Mouse (Mus musculus) hindbrain, embryonic 13.5 days (tissue): Measurements from ENCODE around the gene Dnah14. TPM values are rescaled to one million over a fixed set of nuclear protein-coding genes. Genes with fewer than 3 reads are reported as not detected.

ENCODE experiments used
- ATAC-seq: fragments of 200-750 bp; cut with Nextera tagmentation; 2 replicates; pipeline ENCODE4 v1.8.0; 2017; ENCODE audit warnings: moderate TSS enrichment; ENCODE audit not compliant: low FRiP score
- H3K27ac ChIP-seq: fragments of 300-500 bp; sonication (generic); 2 replicates; pipeline ENCODE4 v1.5.1; 2015; ENCODE audit warnings: inconsistent platforms, mild to moderate bottlenecking, moderate library complexity
- H3K27me3 ChIP-seq: fragments of 300-500 bp; sonication (generic); 2 replicates; pipeline ENCODE4 v1.6.1; 2015; ENCODE audit warnings: mild to moderate bottlenecking, inconsistent platforms
- H3K36me3 ChIP-seq: fragments of 300-500 bp; sonication (generic); 2 replicates; pipeline ENCODE4 v1.6.1; 2015; ENCODE audit warnings: mild to moderate bottlenecking, inconsistent platforms
- H3K4me1 ChIP-seq: fragments of 300-500 bp; sonication (generic); replicated peaks from 2 replicates; pipeline ENCODE4 v1.6.1; 2015; ENCODE audit warnings: inconsistent platforms
- H3K4me2 ChIP-seq: fragments of 300-500 bp; sonication (generic); 2 replicates; pipeline ENCODE4 v1.6.1; 2015; ENCODE audit warnings: inconsistent platforms, mild to moderate bottlenecking, moderate library complexity
- H3K4me3 ChIP-seq: fragments of 300-500 bp; sonication (generic); 2 replicates; pipeline ENCODE4 v1.5.1; 2015; ENCODE audit warnings: mild to moderate bottlenecking, inconsistent platforms
- H3K9ac ChIP-seq: fragments of 300-500 bp; sonication (generic); 2 replicates; pipeline ENCODE4 v1.6.1; 2015; ENCODE audit warnings: mild to moderate bottlenecking, inconsistent platforms
- H3K9me3 ChIP-seq: fragments of 300-500 bp; sonication (generic); 2 replicates; pipeline ENCODE4 v1.6.1; 2016; ENCODE audit warnings: inconsistent platforms
- WGBS: fragments of 180-500 bp; shearing (Covaris S2); methylation state at CpG from one replicate; pipeline ENCODE4 v1.1.7; 2015; 5-methylcytosine and 5-hydroxymethylcytosine counted together
- polyA plus RNA-seq: library from polyadenylated mRNA; unstranded; fragments of >200 nt; fragmentation: Nextera tagmentation; extraction: Ambion mirVana; gene quantifications from 2 replicates; pipeline ENCODE4 v1.2.1, GENCODE M21; 2015

Gene Dnah14
- polyA plus RNA-seq, 1 experiment from 2014 or later: 0.65 TPM

- Histone ChIP-seq H3K4me2 (no peak overlapping the region), H3K4me1 (no peaks in the 10 kb centered on the region), H3K4me3 (no peak overlapping the region), H3K27me3 (no peaks in the 10 kb centered on the region), H3K9ac (no peak overlapping the region), H3K36me3 (no peaks in the 10 kb centered on the region), H3K27ac (no peak overlapping the region), H3K9me3 (no peaks in the 10 kb centered on the region)
- 61% methylated on average over 6 of the region's 6 CpGs for WGBS
- ATAC-seq: no peak
These were observed 46.9 kb downstream of the Dnah14 start for GRCm38 (mm10) chr1:181623149-181623680.

- no peak for ATAC-seq
- no peaks in the 10 kb centered on the region for H3K36me3 ChIP-seq
- no peak overlapping the region for H3K4me2 ChIP-seq
- no peaks in the 10 kb centered on the region for H3K27me3 ChIP-seq
- H3K4me3 ChIP-seq: no peak overlapping the region
- no peak overlapping the region for H3K9ac ChIP-seq
- no peak overlapping the region for H3K27ac ChIP-seq
- H3K9me3 ChIP-seq: no peaks in the 10 kb centered on the region
- 92% methylated on average over 8 of the region's 8 CpGs for WGBS
- H3K4me1 ChIP-seq: no peaks in the 10 kb centered on the region
These were observed 48.5 kb downstream of the Dnah14 start for GRCm38 (mm10) chr1:181624876-181625275.

- ATAC-seq: no peak
- H3K9me3 ChIP-seq: no peaks in the 10 kb centered on the region
These were observed 51.9 kb downstream of the Dnah14 start for GRCm38 (mm10) chr1:181628276-181628675.

GRCm38 (mm10) chr1:181631371-181631770, 55.0 kb downstream of the Dnah14 start:
- Histone ChIP-seq H3K9me3 (no peaks in the 10 kb centered on the region), H3K4me3 (no peak overlapping the region), H3K27ac (no peak overlapping the region), H3K27me3 (no peaks in the 10 kb centered on the region), H3K36me3 (no peaks in the 10 kb centered on the region), H3K4me1 (no peaks in the 10 kb centered on the region), H3K4me2 (no peak overlapping the region), H3K9ac (no peak overlapping the region)
- 82% methylated on average over 4 of the region's 4 CpGs for WGBS
- no peak for ATAC-seq

More at GRCm38 (mm10) chr1:181628276-181628675, 51.9 kb downstream of the Dnah14 start:
- Histone ChIP-seq H3K4me3 (no peak overlapping the region), H3K9ac (no peak overlapping the region), H3K27ac (no peak overlapping the region), H3K27me3 (no peaks in the 10 kb centered on the region), H3K36me3 (no peaks in the 10 kb centered on the region), H3K4me1 (no peaks in the 10 kb centered on the region), H3K4me2 (no peak overlapping the region)
- 77% methylated on average over 6 of the region's 6 CpGs for WGBS

GRCm38 (mm10) chr1:181637997-181638713, 61.8 kb downstream of the Dnah14 start:
- H3K9me3 ChIP-seq: no peaks in the 10 kb centered on the region
- no peaks in the 10 kb centered on the region for H3K36me3 ChIP-seq
- 74% methylated on average over 12 of the region's 12 CpGs for WGBS
- H3K4me2 ChIP-seq: no peak overlapping the region
- H3K4me1 ChIP-seq: no peaks in the 10 kb centered on the region
- no peak for ATAC-seq
- H3K9ac ChIP-seq: no peak overlapping the region
- H3K27me3 ChIP-seq: no peaks in the 10 kb centered on the region
- no peak overlapping the region for H3K27ac ChIP-seq
- H3K4me3 ChIP-seq: no peak overlapping the region

GRCm38 (mm10) chr1:181640383-181640782, 64.0 kb downstream of the Dnah14 start:
- 91% methylated on average over 2 of the region's 2 CpGs for WGBS
- no peak overlapping the region for H3K27ac ChIP-seq

GRCm38 (mm10) chr1:181647467-181647866, 71.1 kb downstream of the Dnah14 start:
- Histone ChIP-seq H3K9me3 (no peaks in the 10 kb centered on the region), H3K4me1 (no peaks in the 10 kb centered on the region), H3K4me3 (no peak overlapping the region), H3K36me3 (no peaks in the 10 kb centered on the region), H3K27me3 (no peaks in the 10 kb centered on the region), H3K4me2 (no peak overlapping the region), H3K27ac (no peak overlapping the region), H3K9ac (no peak overlapping the region)
- WGBS: 50% methylated on average over 8 of the region's 8 CpGs
- ATAC-seq: no peak

More at GRCm38 (mm10) chr1:181640383-181640782, 64.0 kb downstream of the Dnah14 start:
- no peak overlapping the region for H3K4me3 ChIP-seq
- H3K4me1 ChIP-seq: no peaks in the 10 kb centered on the region
- H3K27me3 ChIP-seq: no peaks in the 10 kb centered on the region
- H3K9ac ChIP-seq: no peak overlapping the region
- H3K4me2 ChIP-seq: no peak overlapping the region
- H3K36me3 ChIP-seq: no peaks in the 10 kb centered on the region
- no peaks in the 10 kb centered on the region for H3K9me3 ChIP-seq
- ATAC-seq: no peak

- no peaks in the 10 kb centered on the region for H3K36me3 ChIP-seq
- H3K9ac ChIP-seq: no peak overlapping the region
- no peak overlapping the region for H3K4me2 ChIP-seq
- no peaks in the 10 kb centered on the region for H3K9me3 ChIP-seq
- H3K4me1 ChIP-seq: no peaks in the 10 kb centered on the region
- no peaks in the 10 kb centered on the region for H3K27me3 ChIP-seq
- no peak overlapping the region for H3K4me3 ChIP-seq
- no peak overlapping the region for H3K27ac ChIP-seq
- WGBS: 36% methylated on average over 3 of the region's 3 CpGs
- ATAC-seq: no peak
These were observed 77.1 kb downstream of the Dnah14 start for GRCm38 (mm10) chr1:181653481-181653880.

GRCm38 (mm10) chr1:181656421-181656820, 80.1 kb downstream of the Dnah14 start:
- no peaks in the 10 kb centered on the region for H3K36me3 ChIP-seq
- no peak overlapping the region for H3K9ac ChIP-seq
- no peak overlapping the region for H3K4me2 ChIP-seq
- H3K27me3 ChIP-seq: no peaks in the 10 kb centered on the region
- no peak for ATAC-seq
- no peaks in the 10 kb centered on the region for H3K4me1 ChIP-seq
- H3K4me3 ChIP-seq: no peak overlapping the region
- WGBS: 90% methylated on average over 5 of the region's 5 CpGs
- H3K9me3 ChIP-seq: no peaks in the 10 kb centered on the region
- H3K27ac ChIP-seq: no peak overlapping the region

GRCm38 (mm10) chr1:181666801-181667200, 90.4 kb downstream of the Dnah14 start:
- no peaks in the 10 kb centered on the region for H3K4me1 ChIP-seq
- H3K36me3 ChIP-seq: no peaks in the 10 kb centered on the region
- no peak overlapping the region for H3K4me3 ChIP-seq
- no peak for ATAC-seq
- H3K9me3 ChIP-seq: no peaks in the 10 kb centered on the region
- 77% methylated on average over 4 of the region's 4 CpGs for WGBS
- no peak overlapping the region for H3K4me2 ChIP-seq
- no peak overlapping the region for H3K9ac ChIP-seq
- no peak overlapping the region for H3K27ac ChIP-seq
- no peaks in the 10 kb centered on the region for H3K27me3 ChIP-seq

- H3K4me3 ChIP-seq: no peak overlapping the region
- H3K4me2 ChIP-seq: no peak overlapping the region
- H3K9ac ChIP-seq: no peak overlapping the region
- no peaks in the 10 kb centered on the region for H3K9me3 ChIP-seq
- 72% methylated on average over 5 of the region's 5 CpGs for WGBS
- H3K4me1 ChIP-seq: no peaks in the 10 kb centered on the region
- H3K36me3 ChIP-seq: no peaks in the 10 kb centered on the region
- H3K27me3 ChIP-seq: no peaks in the 10 kb centered on the region
- ATAC-seq: no peak
- no peak overlapping the region for H3K27ac ChIP-seq
These were observed 118.6 kb downstream of the Dnah14 start for GRCm38 (mm10) chr1:181694729-181695498.

- Histone ChIP-seq H3K4me1 (no peaks in the 10 kb centered on the region), H3K36me3 (no peaks in the 10 kb centered on the region), H3K27ac (no peak overlapping the region), H3K4me2 (no peak overlapping the region), H3K9ac (no peak overlapping the region), H3K4me3 (no peak overlapping the region), H3K9me3 (no peaks in the 10 kb centered on the region), H3K27me3 (no peaks in the 10 kb centered on the region)
- 66% methylated on average over 5 of the region's 5 CpGs for WGBS
- no peak for ATAC-seq
These were observed 152.3 kb downstream of the Dnah14 start for GRCm38 (mm10) chr1:181728707-181729106.
